Comparison of ENCODE assay signal across 12 mouse cellular contexts in genomic region chr7:140953133-140953532, GRCm38 (mm10). TPM values are rescaled to one million over a fixed set of nuclear protein-coding genes. Genes with fewer than 3 reads are reported as not detected.
DNase-seq lines count a peak whose midpoint lies in the region; ATAC-seq and TF ChIP-seq lines count a peak whose summit lies in the region.
"Had no signal": no experiment of that assay in that cellular context is flagged by ENCODE, and none has a peak within 500 bp of the region (broad histone marks: within the 10 kb centered on the region; RNA-seq: fewer than 3 reads in every experiment).

No protein-coding gene starts in this region.

- peaks cover 53% of the 10 kb centered on the region for H3K4me1 ChIP-seq in embryonic facial prominence, embryonic 12.5 days
- peaks cover 72% of the 10 kb centered on the region for H3K4me1 ChIP-seq in embryonic facial prominence, embryonic 10.5 days
- H3K4me1 ChIP-seq in brown adipose tissue, adult 24 weeks (ENCODE audit: control insufficient read depth, insufficient read depth, insufficient read length, low read length): peaks cover 27% of the 10 kb centered on the region
- peaks cover 54% of the 10 kb centered on the region for H3K4me1 ChIP-seq in liver, embryonic 13.5 days (replicated peaks)
- no peaks in the 10 kb centered on the region for H3K4me1 ChIP-seq in midbrain, postnatal 0 days (ENCODE audit: insufficient read depth, low read length)

- no peaks in the 10 kb centered on the region for H3K27me3 ChIP-seq in embryonic facial prominence, embryonic 12.5 days
- H3K27me3 ChIP-seq in embryonic facial prominence, embryonic 10.5 days (replicated peaks; ENCODE audit: low read depth, poor library complexity, severe bottlenecking): peaks cover 6% of the 10 kb centered on the region; the same call in 1 of the 2 replicates
- no peaks in the 10 kb centered on the region for H3K27me3 ChIP-seq in liver, embryonic 13.5 days
- H3K27me3 ChIP-seq in midbrain, postnatal 0 days (ENCODE audit: insufficient read depth, low read length): no peaks in the 10 kb centered on the region
- H3K27me3 ChIP-seq: liver, embryonic 15.5 days had no signal

- 78% methylated on average over 11 of the region's 11 CpGs for WGBS in embryonic facial prominence, embryonic 12.5 days
- WGBS in embryonic facial prominence, embryonic 10.5 days: 83% methylated on average over 11 of the region's 11 CpGs
- 51% methylated on average over 11 of the region's 11 CpGs for WGBS in liver, embryonic 13.5 days (ENCODE audit: insufficient replicate concordance)
- 84% methylated on average over 11 of the region's 11 CpGs for WGBS in midbrain, postnatal 0 days

- no peak overlapping the region for H3K9ac ChIP-seq in embryonic facial prominence, embryonic 12.5 days
- H3K9ac ChIP-seq in liver, embryonic 13.5 days: no peak overlapping the region
- H3K9ac ChIP-seq in midbrain, postnatal 0 days (replicated peaks; ENCODE audit: low read length, poor library complexity, severe bottlenecking): no peak overlapping the region
- H3K9ac ChIP-seq: liver, embryonic 15.5 days had no signal

- no peak overlapping the region for H3K27ac ChIP-seq in embryonic facial prominence, embryonic 12.5 days
- H3K27ac ChIP-seq in embryonic facial prominence, embryonic 10.5 days (replicated peaks): no peak overlapping the region; the same call in 1 of the 2 replicates
- peak overlapping the region; percentile 97 for H3K27ac ChIP-seq in brown adipose tissue, adult 24 weeks (replicated peaks; ENCODE audit: low read depth, low read length)
- H3K27ac ChIP-seq in liver, embryonic 13.5 days: peak overlapping the region; percentile 18; the same call in 1 of the 2 replicates
- no peak overlapping the region for H3K27ac ChIP-seq in midbrain, postnatal 0 days (ENCODE audit: low read depth, low read length)
- H3K27ac ChIP-seq: liver, embryonic 15.5 days had no signal

- TF ChIP-seq CTCF in midbrain, postnatal 0 days (IDR thresholded peaks at IDR 0.05): no peak

- no peak overlapping the region for H3K4me3 ChIP-seq in embryonic facial prominence, embryonic 12.5 days
- no peak overlapping the region; the same call in 1 of the 2 replicates for H3K4me3 ChIP-seq in embryonic facial prominence, embryonic 10.5 days
- peak overlapping the region; percentile 83 for H3K4me3 ChIP-seq in brown adipose tissue, adult 24 weeks (ENCODE audit: insufficient read depth, low read depth, low read length)
- 0 out of 2 replicates have a peak overlapping the region, but pooled peaks have one; percentile 60 for H3K4me3 ChIP-seq in liver, embryonic 13.5 days (replicated peaks)
- H3K4me3 ChIP-seq in midbrain, postnatal 0 days (ENCODE audit: low read depth, low read length): no peak overlapping the region

- DNase-seq in embryonic facial prominence, embryonic 10.5 days (ENCODE audit: low spot score): no peak
- peak; percentile 18 for DNase-seq in kidney, postnatal 10 days
- no peak for DNase-seq in kidney, postnatal 36 days
- DNase-seq in liver, embryonic 13.5 days: no peak
- DNase-seq in midbrain, postnatal 0 days (ENCODE audit: low spot score): no peak
- no peak for DNase-seq in ovary, adult 18-20 months (ENCODE audit: low spot score)
- DNase-seq: cerebellum, adult 11-12 months had no signal

- H3K4me2 ChIP-seq in embryonic facial prominence, embryonic 12.5 days (replicated peaks): 0 out of 2 replicates have a peak overlapping the region, but pooled peaks have one; percentile 87
- H3K4me2 ChIP-seq in liver, embryonic 13.5 days: peak overlapping the region; percentile 66; the same call in 1 of the 2 replicates
- H3K4me2 ChIP-seq in midbrain, postnatal 0 days (ENCODE audit: low read depth, low read length, poor library complexity, severe bottlenecking): no peak overlapping the region

- H3K9me3 ChIP-seq in embryonic facial prominence, embryonic 12.5 days: no peaks in the 10 kb centered on the region
- H3K9me3 ChIP-seq in embryonic facial prominence, embryonic 10.5 days: no peaks in the 10 kb centered on the region
- H3K9me3 ChIP-seq in liver, embryonic 13.5 days (replicated peaks): no peaks in the 10 kb centered on the region
- no peaks in the 10 kb centered on the region for H3K9me3 ChIP-seq in midbrain, postnatal 0 days (ENCODE audit: low read length)
- H3K9me3 ChIP-seq: liver, embryonic 15.5 days had no signal

- no peak for ATAC-seq in embryonic facial prominence, embryonic 12.5 days (ENCODE audit: insufficient number of reproducible peaks, insufficient read depth, low FRiP score, low TSS enrichment)
- no peak for ATAC-seq in liver, embryonic 13.5 days (ENCODE audit: low read depth)
- ATAC-seq in midbrain, postnatal 0 days (ENCODE audit: low FRiP score): no peak

- H3K36me3 ChIP-seq in embryonic facial prominence, embryonic 12.5 days: peaks cover 30% of the 10 kb centered on the region
- H3K36me3 ChIP-seq in embryonic facial prominence, embryonic 10.5 days (replicated peaks): peaks cover 39% of the 10 kb centered on the region
- peaks cover 19% of the 10 kb centered on the region for H3K36me3 ChIP-seq in liver, embryonic 13.5 days
- H3K36me3 ChIP-seq in midbrain, postnatal 0 days (ENCODE audit: insufficient read depth, low read length): no peaks in the 10 kb centered on the region

RNA-seq across cellular contexts. Expression of gene Gm45717, which starts 2.6 kb away (rescaled TPM):
- 0.65 TPM in 1 of 2 replicates, not detected in the other for polyA plus RNA-seq in embryonic facial prominence, embryonic 12.5 days (2016; fragmentation: Nextera tagmentation; extraction: Ambion mirVana)
- polyA plus RNA-seq in embryonic facial prominence, embryonic 10.5 days (2016; fragmentation: Nextera tagmentation; extraction: Ambion mirVana): 0.52 TPM in 1 of 2 replicates, not detected in the other
- not detected in 2 replicates for polyA plus RNA-seq in brown adipose tissue, adult 24 weeks (2012; ENCODE audit: insufficient read depth, insufficient read length, missing spikeins)
- not detected in 2 replicates for polyA plus RNA-seq in liver, embryonic 13.5 days (2015; fragmentation: Nextera tagmentation; extraction: Ambion mirVana)
- not detected in 2 replicates for total RNA-seq in midbrain, postnatal 0 days (2014; rRNA removed)
- 0.81 TPM in 1 of 2 replicates, not detected in the other for polyA plus RNA-seq in midbrain, postnatal 0 days (2015; fragmentation: Nextera tagmentation; extraction: Ambion mirVana)
- total RNA-seq: granulocyte monocyte progenitor cell, adult 5-6 weeks; monocyte, adult 5-6 weeks had no signal
- polyA plus RNA-seq: liver, embryonic 15.5 days had no signal

RNA-seq across cellular contexts. Expression of gene Ifitm2, which starts 2.7 kb away (rescaled TPM):
- 864 and 899 TPM in 2 replicates for polyA plus RNA-seq in embryonic facial prominence, embryonic 12.5 days (2016; fragmentation: Nextera tagmentation; extraction: Ambion mirVana)
- 602 and 668 TPM in 2 replicates for polyA plus RNA-seq in embryonic facial prominence, embryonic 10.5 days (2016; fragmentation: Nextera tagmentation; extraction: Ambion mirVana)
- 194 and 274 TPM in 2 replicates for polyA plus RNA-seq in brown adipose tissue, adult 24 weeks (2012; ENCODE audit: insufficient read depth, insufficient read length, missing spikeins)
- 309 and 331 TPM in 2 replicates for polyA plus RNA-seq in liver, embryonic 13.5 days (2015; fragmentation: Nextera tagmentation; extraction: Ambion mirVana)
- 66.6 and 79.1 TPM in 2 replicates for total RNA-seq in midbrain, postnatal 0 days (2014; rRNA removed)
- 200 and 218 TPM in 2 replicates for polyA plus RNA-seq in midbrain, postnatal 0 days (2015; fragmentation: Nextera tagmentation; extraction: Ambion mirVana)

RNA-seq across cellular contexts. Expression of gene Ifitm5, which starts 3.0 kb away (rescaled TPM):
- polyA plus RNA-seq in embryonic facial prominence, embryonic 12.5 days (2016; fragmentation: Nextera tagmentation; extraction: Ambion mirVana): 4.2 and 4.5 TPM in 2 replicates
- 2.9 and 3.8 TPM in 2 replicates for polyA plus RNA-seq in embryonic facial prominence, embryonic 10.5 days (2016; fragmentation: Nextera tagmentation; extraction: Ambion mirVana)
- polyA plus RNA-seq in brown adipose tissue, adult 24 weeks (2012; ENCODE audit: insufficient read depth, insufficient read length, missing spikeins): not detected in 2 replicates
- polyA plus RNA-seq in liver, embryonic 13.5 days (2015; fragmentation: Nextera tagmentation; extraction: Ambion mirVana): 0.35 and 0.61 TPM in 2 replicates
- total RNA-seq in midbrain, postnatal 0 days (2014; rRNA removed): 0.99 TPM in 1 of 2 replicates, not detected in the other
- polyA plus RNA-seq in midbrain, postnatal 0 days (2015; fragmentation: Nextera tagmentation; extraction: Ambion mirVana): 0.63 TPM in 1 of 2 replicates, not detected in the other
- total RNA-seq: granulocyte monocyte progenitor cell, adult 5-6 weeks; monocyte, adult 5-6 weeks had no signal

RNA-seq across cellular contexts. Expression of gene Pgghg, which starts 11.9 kb away (rescaled TPM):
- 23.0 and 24.4 TPM in 2 replicates for polyA plus RNA-seq in embryonic facial prominence, embryonic 12.5 days (2016; fragmentation: Nextera tagmentation; extraction: Ambion mirVana)
- polyA plus RNA-seq in embryonic facial prominence, embryonic 10.5 days (2016; fragmentation: Nextera tagmentation; extraction: Ambion mirVana): 13.5 and 14.3 TPM in 2 replicates
- 7.1 and 8.7 TPM in 2 replicates for polyA plus RNA-seq in brown adipose tissue, adult 24 weeks (2012; ENCODE audit: insufficient read depth, insufficient read length, missing spikeins)
- polyA plus RNA-seq in liver, embryonic 13.5 days (2015; fragmentation: Nextera tagmentation; extraction: Ambion mirVana): 5.0 and 5.9 TPM in 2 replicates
- total RNA-seq in midbrain, postnatal 0 days (2014; rRNA removed): 7.8 and 10.5 TPM in 2 replicates
- polyA plus RNA-seq in midbrain, postnatal 0 days (2015; fragmentation: Nextera tagmentation; extraction: Ambion mirVana): 4.3 and 4.4 TPM in 2 replicates

RNA-seq across cellular contexts. Expression of gene Ifitm1, which starts 13.9 kb away (rescaled TPM):
- 35.5 and 37.6 TPM in 2 replicates for polyA plus RNA-seq in embryonic facial prominence, embryonic 12.5 days (2016; fragmentation: Nextera tagmentation; extraction: Ambion mirVana)
- polyA plus RNA-seq in embryonic facial prominence, embryonic 10.5 days (2016; fragmentation: Nextera tagmentation; extraction: Ambion mirVana): 8.7 and 13.4 TPM in 2 replicates
- polyA plus RNA-seq in brown adipose tissue, adult 24 weeks (2012; ENCODE audit: insufficient read depth, insufficient read length, missing spikeins): not detected in 2 replicates
- polyA plus RNA-seq in liver, embryonic 13.5 days (2015; fragmentation: Nextera tagmentation; extraction: Ambion mirVana): 22.3 and 24.0 TPM in 2 replicates
- 9.7 and 16.3 TPM in 2 replicates for total RNA-seq in midbrain, postnatal 0 days (2014; rRNA removed)
- 14.6 and 21.2 TPM in 2 replicates for polyA plus RNA-seq in midbrain, postnatal 0 days (2015; fragmentation: Nextera tagmentation; extraction: Ambion mirVana)

Comparison
In these comparisons a context has a peak if more than half of its experiments do, and no peak if none do; other contexts are left out.
1. H3K27ac ChIP-seq: peak in brown adipose tissue, adult 24 weeks (single experiment) and liver, embryonic 13.5 days (single experiment); none in embryonic facial prominence, embryonic 12.5 days (single experiment), embryonic facial prominence, embryonic 10.5 days (single experiment) and midbrain, postnatal 0 days (single experiment).
2. H3K4me3 ChIP-seq: peak in brown adipose tissue, adult 24 weeks (single experiment) and liver, embryonic 13.5 days (single experiment); none in embryonic facial prominence, embryonic 12.5 days (single experiment), embryonic facial prominence, embryonic 10.5 days (single experiment) and midbrain, postnatal 0 days (single experiment).